Mouse (Mus musculus): ENCODE results near the gene Cgnl1.
"Not testable (repeated sequence)": the region's sequence is repeated elsewhere in the genome, so short reads cannot be mapped to it uniquely, and the experiment has no call there.

Cgnl1 gene

DNA sequence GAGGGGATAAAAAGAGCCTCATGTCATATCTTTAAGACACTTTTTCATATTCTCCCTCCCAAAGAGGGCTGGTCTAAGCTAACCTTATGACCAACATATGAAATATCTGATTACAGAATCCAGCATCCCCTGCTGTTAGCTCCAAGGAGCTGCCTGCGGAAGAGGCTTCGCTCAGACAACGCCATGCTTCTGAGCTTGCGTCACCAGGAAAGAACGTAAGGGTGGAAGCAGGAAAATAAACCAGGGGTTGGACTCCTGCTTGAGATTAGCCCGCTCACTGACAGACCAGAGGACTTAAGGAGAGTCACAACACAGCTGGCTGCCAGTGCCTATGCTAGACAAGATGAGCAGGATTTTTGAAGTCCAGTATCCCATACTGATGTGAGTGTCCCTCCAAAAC lies 105.0 kb downstream of the Cgnl1 start:
- DNase-seq = no peak

DNA sequence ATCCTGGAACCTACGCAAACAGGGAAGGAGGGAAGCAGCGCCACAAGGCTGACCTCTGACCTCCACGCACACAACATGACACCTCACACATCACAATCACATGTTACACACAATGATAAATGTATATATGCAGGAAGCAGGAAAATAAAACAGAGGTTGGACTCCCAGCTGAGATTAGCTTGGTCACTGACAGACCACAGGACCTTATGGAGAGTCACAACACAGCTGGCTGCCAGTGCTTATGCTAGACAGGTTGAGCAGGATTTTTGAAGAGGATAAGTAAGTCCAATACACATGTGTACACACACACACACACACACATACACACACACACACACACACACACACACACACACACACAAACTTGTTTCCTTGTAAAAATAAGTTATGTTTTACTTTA lies 105.9 kb downstream of the Cgnl1 start:
- no peak for DNase-seq

DNA sequence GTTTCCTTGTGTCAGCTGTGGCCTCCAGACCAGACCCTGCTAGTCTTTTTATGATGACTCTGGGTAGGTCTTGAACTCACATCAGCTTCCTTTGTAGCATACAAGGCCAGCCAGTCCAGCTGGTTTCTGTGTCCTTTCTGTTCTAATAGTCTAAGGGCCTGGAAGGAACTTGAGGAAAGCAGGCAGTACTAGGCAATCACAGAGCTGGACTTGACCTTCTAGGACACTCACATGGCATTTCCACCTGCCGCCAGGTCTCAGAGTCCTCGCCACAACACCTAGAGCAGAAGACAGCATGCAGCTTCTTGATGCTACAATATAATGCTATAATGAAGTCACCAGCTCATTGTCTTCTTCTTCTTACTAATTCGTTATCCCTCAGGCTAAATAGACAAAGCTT lies 106.5 kb downstream of the Cgnl1 start:
- DNase-seq = no peak

DNA sequence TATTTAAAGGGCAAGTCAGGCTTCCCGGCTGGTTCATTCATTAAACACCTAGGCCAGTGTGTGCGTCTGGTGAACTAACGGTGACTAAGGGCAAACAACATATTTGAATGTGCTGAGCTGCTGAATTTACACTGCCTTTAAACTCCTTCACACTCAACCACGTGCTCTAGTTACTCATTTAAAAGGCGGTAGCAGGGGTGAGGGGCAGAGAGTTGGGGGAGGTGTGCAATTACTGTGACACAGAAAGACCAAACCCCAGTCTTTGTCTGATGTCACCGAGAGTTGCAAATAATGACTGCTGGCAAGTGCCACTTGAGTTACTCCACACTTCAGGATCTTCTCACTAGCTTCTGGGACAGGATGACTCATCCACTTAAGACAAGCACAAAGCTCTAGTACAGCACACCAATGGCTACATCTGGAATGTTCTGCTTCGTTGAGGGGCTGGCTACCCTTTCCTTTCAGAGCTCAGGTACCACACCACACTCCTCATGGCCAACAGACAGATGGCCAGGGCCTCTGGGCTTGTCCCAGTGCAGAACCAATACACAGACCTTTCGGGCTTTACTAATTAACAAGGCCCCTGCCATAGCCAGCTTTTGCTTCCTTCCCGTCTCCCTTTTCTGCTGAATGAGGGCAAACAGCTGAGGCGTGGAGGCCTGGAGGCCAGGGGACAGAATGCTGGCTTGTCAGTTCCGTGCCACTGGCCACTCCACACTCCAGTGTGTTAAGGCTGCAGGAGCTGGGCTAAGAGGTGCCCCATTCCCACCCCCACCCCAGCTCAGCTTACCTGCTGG lies 107.8 kb downstream of the Cgnl1 start:
- no peak for DNase-seq

DNA sequence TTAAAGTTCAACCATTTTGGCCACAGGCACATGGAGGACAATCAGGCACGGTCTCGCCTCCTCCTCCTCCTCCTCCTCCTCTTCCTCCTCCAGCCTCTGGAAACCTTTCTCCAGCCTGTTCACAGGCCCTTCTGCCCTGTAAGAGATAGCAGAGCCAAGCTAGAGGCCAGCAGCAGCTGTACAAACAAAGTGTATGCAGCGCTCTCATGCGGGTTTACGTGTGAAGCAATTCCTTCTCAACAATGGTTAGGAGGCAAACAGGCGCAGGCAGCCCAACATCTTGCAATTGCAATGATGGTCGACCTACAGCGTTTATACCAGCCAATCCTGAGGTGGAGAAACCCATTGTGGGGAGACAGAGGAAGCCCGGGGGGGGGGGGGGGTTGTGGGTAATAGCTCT lies 110.9 kb downstream of the Cgnl1 start:
- DNase-seq = no peak

DNA sequence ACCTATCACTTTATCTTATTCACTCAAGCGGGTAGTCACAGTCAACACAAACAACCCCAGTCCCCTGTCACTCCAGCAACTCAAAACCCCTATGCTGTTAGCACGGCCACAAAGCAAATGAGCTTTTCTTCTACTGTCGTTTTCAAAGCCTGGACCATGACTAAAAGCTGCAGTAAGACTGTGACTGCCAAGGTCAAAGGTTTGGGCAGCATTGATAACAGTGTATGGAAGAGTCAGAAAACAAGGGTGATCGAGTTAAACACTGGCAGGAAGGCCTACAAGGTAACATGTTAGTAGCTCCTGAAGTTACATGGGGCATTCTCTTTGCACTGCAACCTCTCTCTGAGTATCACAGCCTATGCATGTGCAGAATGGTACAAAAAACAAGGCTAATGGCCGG lies 111.7 kb downstream of the Cgnl1 start:
- DNase-seq = no peak

DNA sequence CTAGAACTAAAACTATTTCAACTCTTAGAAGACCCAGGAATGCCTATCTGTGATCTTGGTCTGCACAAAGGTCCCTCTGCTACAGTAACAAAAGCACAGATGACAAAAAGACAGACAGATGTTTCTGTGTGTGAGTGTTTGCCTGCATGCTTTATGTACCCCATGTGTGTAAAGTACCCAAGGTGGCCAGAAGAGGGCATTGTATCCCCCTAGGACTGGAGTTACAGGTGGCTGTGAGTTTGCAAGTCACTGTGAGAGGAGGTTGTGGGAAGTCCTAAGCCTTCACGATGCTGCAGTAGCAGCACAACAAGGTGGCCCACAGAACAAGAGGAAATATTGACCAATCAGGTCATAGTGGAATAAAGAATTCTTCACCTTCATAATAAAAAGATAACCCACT lies 114.2 kb downstream of the Cgnl1 start:
- no peak for DNase-seq

DNA sequence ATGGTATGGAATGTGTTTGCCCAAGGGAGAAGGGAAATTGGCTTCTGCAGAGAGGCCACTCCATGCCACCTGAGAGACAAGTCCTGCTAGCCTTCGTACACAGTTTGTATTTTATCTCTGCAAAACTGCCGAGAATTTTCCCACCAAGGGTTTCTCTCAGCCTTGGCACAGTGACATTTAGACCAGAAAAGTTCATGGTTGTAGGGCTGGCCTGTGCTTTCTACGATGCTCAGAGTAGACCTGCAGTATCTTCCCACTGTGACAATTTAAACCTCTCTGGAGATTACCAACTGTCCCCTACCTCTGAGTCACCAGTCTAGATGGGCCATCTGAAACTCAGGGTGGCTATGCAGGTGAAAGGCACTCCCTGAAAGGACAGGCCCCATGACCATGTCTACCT lies 116.5 kb downstream of the Cgnl1 start:
- DNase-seq = no peak

DNA sequence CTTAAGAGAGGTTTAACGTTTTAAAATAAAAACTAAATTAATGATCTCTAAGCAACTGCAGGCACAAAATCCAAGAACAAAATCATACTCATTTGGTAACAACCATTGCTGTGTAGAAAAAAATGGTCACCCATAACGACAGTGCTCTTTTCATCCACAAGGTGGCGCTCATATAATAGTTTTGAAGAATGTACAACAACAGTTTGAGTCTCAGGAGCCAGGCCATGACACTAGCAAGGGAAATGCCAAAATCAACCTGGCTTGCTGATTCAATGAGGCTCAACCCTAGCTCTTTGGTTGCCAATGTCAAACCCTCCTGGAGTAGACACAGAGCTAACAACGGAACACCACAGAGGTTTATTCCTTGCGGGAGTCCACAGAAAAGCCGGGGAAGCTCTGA lies 125.3 kb downstream of the Cgnl1 start:
- DNase-seq = peak; percentile 70 to 71

DNA sequence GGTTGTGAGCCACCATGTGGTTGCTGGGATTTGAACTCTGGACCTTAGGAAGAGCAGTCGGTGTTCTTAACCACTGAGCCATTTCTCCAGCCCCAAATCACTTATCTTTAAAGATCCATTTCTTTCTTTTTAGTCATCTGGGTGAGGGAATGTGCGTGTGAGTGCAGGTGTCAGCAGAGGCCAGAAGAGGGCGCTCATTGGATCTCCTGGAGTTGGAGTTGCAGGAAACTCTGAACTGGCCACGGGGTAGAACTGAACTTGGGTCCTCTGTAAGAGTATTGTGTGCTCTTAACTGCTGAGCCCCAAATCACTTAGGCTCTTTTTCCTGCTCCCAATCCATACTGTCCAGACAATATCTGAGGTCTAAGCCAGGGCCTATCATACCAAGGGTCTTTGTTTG lies 127.8 kb downstream of the Cgnl1 start:
- no peak for DNase-seq

DNA sequence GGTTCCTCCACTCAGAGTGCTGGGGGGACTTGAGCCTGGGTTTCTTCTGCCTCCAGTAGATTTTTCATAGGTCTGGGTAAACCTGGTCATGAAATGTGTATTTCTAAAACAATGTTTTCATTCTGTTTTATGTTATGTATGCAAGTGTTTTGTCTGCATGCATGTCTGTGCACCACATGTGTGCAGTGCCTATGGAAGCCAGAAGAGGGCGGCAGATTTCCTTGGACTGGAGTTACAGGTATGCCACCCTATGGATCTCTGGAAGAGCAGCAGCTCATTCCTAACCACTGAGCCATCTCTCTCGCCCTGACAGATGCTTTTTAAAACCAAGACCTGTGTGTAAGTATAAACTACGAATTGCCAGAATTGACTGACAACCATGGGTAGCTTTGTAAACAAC lies 129.1 kb downstream of the Cgnl1 start:
- DNase-seq = no peak

DNA sequence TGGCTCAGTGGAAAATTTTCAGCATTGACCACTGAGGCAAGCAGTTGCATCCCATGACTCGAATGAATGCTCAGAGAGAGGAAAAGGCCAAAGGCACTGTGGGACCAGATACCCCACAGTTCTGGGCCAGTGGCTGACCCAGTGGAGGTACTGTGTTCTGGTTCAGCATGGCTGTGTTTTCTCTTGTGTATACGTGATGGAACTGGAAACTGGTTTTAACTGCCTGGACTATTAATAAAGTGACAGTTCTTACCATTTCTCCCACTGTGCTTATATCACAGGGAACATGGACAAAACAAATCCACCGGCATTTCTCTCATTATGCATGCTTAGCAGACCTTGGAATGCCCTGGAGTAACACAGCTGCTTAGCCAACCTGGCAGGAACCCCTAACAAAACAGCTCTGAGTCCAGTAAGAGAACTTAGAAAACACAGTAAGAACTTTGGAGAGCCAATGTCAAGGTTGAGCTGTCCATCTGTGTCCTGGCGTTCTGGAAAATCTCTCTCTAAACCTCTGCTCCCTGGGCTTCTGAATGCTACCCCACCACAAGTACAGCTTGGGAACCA lies 131.0 kb downstream of the Cgnl1 start:
- no peak for DNase-seq

DNA sequence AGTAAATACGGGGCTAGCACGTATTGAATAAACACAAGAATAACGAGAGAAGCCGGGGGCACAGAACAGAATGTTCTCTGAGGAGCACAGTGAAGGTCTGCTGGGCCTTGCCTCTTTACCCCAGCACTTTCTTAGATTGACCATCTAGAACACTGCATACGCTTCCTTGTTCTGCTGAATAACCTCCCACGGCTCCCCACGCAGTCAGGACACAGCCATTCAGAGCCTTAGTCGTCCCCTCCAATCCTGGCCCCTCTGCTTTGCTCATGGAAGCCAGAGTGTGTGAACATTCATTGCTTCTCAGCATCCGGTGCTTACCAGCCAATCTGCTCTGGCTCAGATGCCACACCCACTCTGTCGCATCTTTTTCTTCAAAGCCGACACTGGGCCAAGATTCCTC lies 133.2 kb downstream of the Cgnl1 start:
- DNase-seq = no peak

DNA sequence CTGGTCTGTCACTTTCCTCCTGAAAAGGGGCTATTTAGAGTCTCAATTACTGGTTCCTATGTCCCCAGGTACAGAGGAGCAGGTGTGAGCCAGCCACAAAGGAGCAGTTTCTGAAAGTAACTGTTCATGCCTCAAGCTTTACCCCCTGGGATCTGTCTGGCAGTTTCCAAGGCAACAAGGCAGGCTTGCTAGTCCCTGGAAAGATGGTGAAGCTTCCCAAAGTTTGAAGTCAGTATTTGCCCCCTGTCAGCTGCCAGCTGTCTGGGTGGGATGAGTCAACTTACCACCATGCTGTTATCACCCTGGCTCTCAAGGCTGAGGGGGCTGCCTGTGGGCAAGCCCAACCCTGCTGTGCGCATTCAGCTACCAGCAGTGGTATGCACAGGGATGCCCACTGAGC lies 134.5 kb downstream of the Cgnl1 start:
- no peak for DNase-seq

DNA sequence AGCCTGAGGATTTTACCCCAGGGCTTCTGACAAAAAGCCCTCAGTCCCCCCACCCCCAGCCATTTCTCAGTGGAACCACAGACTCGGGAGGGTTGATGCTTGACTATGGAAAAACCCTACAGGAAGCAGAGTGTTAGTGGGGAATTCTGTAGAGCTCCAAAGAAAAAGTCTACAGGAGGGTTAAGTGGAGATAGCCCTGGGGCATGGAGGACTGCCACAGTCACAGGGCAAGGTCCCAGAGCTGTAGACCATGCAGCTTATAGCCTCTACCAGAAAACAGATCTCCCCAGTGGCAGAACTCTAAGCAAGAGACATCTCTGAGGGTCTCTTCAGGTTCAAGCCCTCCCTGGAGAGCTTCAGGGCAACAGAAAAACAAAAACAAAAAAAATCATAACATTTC lies 135.8 kb downstream of the Cgnl1 start:
- no peak for DNase-seq

DNA sequence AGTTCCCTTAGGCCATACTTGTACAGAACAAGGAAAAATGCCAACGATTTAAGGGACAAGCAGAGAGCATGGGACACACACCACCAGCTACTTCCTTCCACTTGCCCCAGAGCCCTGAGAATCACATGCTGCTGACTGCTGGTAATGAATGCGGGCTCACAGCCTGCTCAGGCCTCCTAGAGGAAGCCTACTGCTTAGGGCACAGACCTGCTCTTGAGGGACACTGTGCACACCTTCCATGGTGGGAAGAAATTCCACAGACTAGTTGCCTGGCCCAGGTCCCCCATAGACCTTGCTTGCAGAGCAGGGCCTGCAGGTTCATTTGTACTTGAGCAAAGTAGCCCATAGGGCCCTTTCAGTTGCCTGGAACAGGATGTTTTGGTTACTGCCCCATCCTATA lies 136.5 kb downstream of the Cgnl1 start:
- DNase-seq = no peak

DNA sequence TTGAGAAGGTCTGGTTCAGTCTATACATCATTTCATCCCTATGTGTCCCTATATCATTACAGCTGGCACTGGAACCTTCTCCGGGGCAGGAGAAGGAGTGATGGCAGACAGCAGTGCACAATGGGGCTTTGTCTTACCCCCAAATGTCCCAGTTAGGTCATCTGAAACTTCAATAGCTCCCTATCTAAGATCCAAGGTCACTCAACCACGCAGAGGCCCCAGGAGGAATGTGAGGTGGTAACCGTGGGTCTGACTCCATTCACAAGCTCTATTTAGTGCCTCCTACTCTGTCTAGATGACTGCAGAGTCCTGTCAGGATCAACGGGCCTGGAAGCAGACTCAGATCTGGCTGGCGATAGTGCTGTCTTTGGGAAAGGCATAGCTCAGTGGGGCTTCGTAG lies 142.5 kb downstream of the Cgnl1 start:
- no peak for DNase-seq

DNA sequence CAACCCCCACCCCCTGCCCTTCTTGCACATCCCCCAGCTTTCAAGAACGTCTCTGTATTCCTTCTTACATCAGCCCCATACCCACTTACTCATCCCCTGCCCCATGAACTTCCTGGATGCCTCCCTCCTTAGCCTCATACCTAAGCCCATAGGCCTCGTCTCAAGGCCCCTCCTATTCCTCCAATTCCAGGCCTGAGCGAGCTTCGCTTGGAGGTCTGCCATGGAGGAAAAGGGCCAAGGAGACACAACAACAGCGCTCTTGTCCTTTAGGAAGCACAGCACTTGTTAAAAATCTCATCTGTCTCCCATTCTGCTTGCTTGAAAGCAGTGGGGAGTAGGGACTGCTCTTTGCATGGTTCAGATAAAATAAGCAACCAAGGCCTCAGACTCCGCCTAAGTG lies 143.1 kb downstream of the Cgnl1 start:
- DNase-seq = no peak

DNA sequence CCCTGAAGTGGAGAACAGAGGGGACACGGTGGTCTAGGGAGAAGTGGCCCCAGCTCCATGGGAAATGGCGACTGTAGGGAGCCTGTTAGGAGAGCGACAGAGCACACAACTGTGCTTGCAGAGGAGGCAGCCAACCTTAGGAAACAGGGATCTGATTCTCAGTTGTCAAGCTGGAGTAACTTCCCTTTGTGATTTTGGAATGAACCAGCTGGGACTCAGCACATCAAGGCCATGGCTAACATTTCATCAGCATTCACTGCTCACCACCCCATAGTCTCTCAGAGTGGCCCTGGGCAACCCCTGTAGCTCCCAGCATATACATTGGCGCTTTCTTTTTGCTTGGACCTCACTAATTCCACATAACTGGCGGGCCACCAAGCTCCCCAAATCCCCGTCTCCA lies 145.4 kb downstream of the Cgnl1 start:
- DNase-seq = no peak

DNA sequence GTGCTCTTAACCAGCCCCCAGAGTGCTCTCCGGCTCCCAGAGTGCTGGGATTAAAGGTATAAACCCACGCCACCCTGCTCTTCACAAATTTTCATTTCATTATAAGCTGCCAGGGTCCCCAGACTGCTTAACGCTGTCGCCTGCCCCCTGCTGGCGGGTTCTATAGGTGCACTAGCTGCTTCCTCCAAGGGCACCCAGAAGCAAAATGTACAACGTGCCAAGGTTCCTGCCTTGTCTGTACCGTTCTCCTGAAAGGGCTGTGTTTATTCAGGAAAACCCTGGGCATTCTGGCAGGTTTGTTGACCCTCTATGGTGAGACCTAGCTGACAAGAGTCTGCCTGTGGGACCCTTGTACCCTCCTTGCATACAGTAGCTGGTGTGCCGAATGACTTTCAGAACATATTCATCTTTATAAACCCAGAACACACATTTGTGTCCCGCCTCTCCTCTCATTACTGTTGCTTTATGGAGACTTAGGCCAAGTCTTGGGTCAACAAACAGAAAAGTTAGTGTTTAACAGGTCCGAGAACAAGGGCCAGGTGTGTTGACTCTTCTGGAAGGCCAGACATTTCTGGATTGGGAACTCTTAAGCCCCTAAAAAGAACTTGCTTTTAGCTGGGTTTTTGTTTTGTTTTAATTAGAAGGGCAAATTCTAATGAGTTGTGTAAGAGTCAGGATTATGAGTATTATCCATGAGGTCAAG lies 146.5 kb downstream of the Cgnl1 start:
- DNase-seq = peak; percentile 78

DNA sequence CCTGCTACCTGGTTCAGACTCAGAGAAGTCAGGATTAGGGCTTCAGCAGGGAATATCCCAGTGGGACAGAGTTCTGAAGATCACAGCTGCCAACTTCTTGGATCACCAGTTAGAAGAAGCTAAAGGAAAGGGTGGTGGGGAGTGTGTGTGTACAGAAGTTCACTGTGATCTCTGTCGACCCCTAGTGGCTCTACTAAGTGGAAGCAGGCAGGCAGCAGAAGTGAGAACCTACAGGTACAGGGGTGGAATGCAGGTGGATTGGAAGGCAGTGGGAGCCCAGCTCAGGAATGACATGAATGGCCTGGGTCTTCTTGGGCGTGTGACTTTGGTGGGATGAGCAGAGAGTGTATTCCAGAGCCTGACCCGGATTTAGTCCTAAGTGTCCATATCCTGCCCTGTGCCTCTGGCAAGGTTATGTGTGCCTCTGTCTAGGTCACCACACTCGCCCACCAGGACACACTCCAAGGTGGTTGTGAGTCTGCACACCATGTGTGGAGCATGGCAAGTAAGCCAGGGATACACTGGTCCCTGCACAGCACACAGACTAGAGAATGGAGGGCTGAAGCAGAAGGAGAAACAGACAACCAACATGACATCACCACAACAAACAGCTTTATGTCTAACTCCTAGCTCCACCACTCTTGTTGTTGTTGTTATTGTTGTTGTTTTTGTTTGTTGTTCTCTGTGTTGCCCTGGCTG lies 147.4 kb downstream of the Cgnl1 start:
- peak; percentile 37 to 51 for DNase-seq

DNA sequence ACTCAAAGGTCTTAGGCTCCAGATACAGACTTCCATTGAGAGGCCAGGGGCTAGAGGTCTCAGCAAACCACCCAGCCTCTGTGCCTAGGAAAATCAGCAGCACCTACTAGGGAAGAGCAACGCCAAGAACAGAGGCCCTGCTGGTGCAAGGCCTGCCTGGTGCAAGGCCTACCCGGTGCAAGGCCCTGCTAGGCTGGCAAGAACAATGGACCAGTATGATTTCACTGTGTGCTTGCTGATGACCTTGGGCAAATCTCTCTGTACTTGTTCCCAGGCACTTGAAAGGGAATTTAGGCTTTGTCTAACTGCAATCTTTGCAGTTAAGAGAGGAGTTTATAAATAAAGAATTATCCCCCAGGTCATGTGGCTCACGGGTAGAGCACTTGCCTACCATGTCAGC lies 148.8 kb downstream of the Cgnl1 start:
- no peak for DNase-seq

DNA sequence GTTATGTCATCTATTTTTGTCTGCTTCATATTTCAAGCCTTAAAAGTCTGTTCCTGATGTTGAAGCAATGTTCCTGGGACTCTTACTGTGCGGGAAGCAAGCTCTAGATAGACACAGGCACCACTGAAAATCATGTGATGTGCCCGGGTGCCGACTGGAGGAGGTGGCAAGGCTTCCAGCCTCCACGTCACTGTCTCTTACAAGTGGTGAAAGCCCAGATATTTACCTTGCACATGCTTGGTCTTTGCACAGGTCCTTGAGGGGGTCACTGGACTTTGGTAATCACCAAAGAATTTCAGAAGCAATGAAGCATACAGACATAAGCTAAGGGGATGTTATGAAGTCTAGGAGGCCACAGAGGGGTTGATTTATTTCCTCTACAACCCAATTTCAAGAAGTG lies 149.4 kb downstream of the Cgnl1 start:
- no peak for DNase-seq

DNA sequence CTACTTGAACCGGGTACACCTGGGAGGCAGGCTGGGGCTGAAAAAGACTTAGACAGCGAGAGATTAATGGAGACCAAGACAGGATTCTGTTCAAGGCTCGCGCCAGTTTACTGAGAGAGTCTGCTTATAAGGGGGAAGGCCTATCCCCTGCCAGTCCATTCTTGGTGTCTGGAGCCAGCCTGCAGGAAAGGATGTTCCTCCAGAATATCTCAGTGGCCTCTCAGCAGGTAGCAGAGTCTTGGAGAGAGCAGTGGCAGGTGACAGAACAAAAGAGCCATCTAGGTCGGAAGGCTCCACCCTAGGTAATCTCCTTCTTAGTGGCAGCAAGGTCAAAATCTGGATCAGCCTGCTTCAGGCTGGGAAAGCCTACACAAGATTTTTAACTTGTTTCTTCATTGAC lies 151.3 kb downstream of the Cgnl1 start:
- DNase-seq = not testable (repeated sequence)
